Mouse (Mus musculus) kidney, adult 2 months (tissue): Measurements from ENCODE around the gene Taldo1. TPM values are rescaled to one million over a fixed set of nuclear protein-coding genes. Genes with fewer than 3 reads are reported as not detected.
"Not testable (repeated sequence)": the region's sequence is repeated elsewhere in the genome, so short reads cannot be mapped to it uniquely, and the experiment has no call there.

Source experiments
- DNase-seq: peaks from one replicate; pipeline ENCODE4 v3.0.0; 2021
- H3K27ac ChIP-seq: fragments of 200-500 bp; 2 replicates; pipeline ENCODE4 v1.5.1; 2012; ENCODE audit warnings: low read depth, low read length, control low read depth, inconsistent platforms; ENCODE audit not compliant: insufficient read depth
- H3K27me3 ChIP-seq: fragments of 200-500 bp; replicated peaks from 2 replicates; pipeline ENCODE4 v1.6.1; 2012; ENCODE audit warnings: mild to moderate bottlenecking, moderate library complexity, low read length, inconsistent platforms; ENCODE audit not compliant: control insufficient read depth, insufficient read depth
- H3K36me3 ChIP-seq: fragments of 200-500 bp; 2 replicates; pipeline ENCODE4 v1.6.1; 2012; ENCODE audit warnings: mild to moderate bottlenecking, moderate library complexity, low read length, inconsistent platforms; ENCODE audit not compliant: control insufficient read depth, insufficient read depth
- H3K4me1 ChIP-seq: fragments of 200-500 bp; 2 replicates; pipeline ENCODE4 v1.6.1; 2011; ENCODE audit warnings: low read length; ENCODE audit not compliant: control insufficient read depth, insufficient read depth
- H3K4me3 ChIP-seq: fragments of 200-500 bp; 2 replicates; pipeline ENCODE4 v1.5.1; 2011; ENCODE audit warnings: mild to moderate bottlenecking, low read depth, low read length, control low read depth; ENCODE audit not compliant: insufficient read depth
- CTCF ChIP-seq: fragments of 200-500 bp; conservative IDR thresholded peaks from 2 replicates; pipeline ENCODE4 v1.5.1; 2011; ENCODE audit warnings: low read depth, mild to moderate bottlenecking, control low read depth, low read length, moderate library complexity, mixed read lengths; ENCODE audit not compliant: insufficient read depth, insufficient read length
- POLR2A ChIP-seq: fragments of 200-500 bp; IDR thresholded peaks from one replicate; pipeline ENCODE4 v1.6.1; 2011; ENCODE audit warnings: low read depth, low read length, control low read depth
- WGBS: fragments of 180-500 bp; shearing (Covaris S2); methylation state at CpG from one replicate; pipeline ENCODE4 v1.1.7; 2018; 5-methylcytosine and 5-hydroxymethylcytosine counted together
- polyA plus RNA-seq: library from polyadenylated mRNA; depleted of rRNA; stranded (reverse); fragments of >200 nt; gene quantifications from 2 replicates; pipeline ENCODE4 v1.2.3, GENCODE M21; 2012; rRNA removed

Gene Taldo1
- polyA plus RNA-seq, 1 experiment, result 366 TPM

- Histone ChIP-seq H3K27ac (no peak overlapping the region), H3K27me3 (no peaks in the 10 kb centered on the region), H3K36me3 (no peaks in the 10 kb centered on the region), H3K4me3 (no peak overlapping the region), H3K4me1 (peaks cover 11% of the 10 kb centered on the region)
- WGBS, result 92% methylated on average over 13 of the region's 13 CpGs
- DNase-seq, result no peak
- TF ChIP-seq POLR2A (no peak), CTCF (no peak)
Observed at GRCm38 (mm10) chr7:141442199-141442598, 50.2 kb downstream of the Taldo1 start.

GRCm38 (mm10) chr7:141443081-141443821 lies 51.3 kb downstream of the Taldo1 start:
- peaks cover 11% of the 10 kb centered on the region for H3K4me1 ChIP-seq
- WGBS, result 14% methylated on average over 12 of the region's 12 CpGs
- no peak overlapping the region for H3K27ac ChIP-seq
- H3K36me3 ChIP-seq, result no peaks in the 10 kb centered on the region
- H3K4me3 ChIP-seq, result peak overlapping the region; percentile 52
- DNase-seq, result peak; percentile 50
- H3K27me3 ChIP-seq, result no peaks in the 10 kb centered on the region
- TF ChIP-seq CTCF (no peak), POLR2A (no peak)

- TF ChIP-seq POLR2A (no peak), CTCF (no peak)
- DNase-seq, result peak; percentile 80
- 0 out of 2 replicates have a peak within 1 kb of the TSS, but pooled peaks have one; percentile 41 for H3K27ac ChIP-seq
- under 1% methylated on average over 25 of the region's 25 CpGs for WGBS
- no peaks in the 10 kb centered on the region for H3K27me3 ChIP-seq
- peak within 1 kb of the TSS; percentile 52 for H3K4me3 ChIP-seq
- H3K36me3 ChIP-seq, result peaks cover 2% of the 10 kb centered on the region; the same call in 1 of the 2 replicates
- H3K4me1 ChIP-seq, result peaks cover 15% of the 10 kb centered on the region
Observed at GRCm38 (mm10) chr7:141443828-141444237, 51.8 kb downstream of the Taldo1 start, which contains the start of gene Pidd1. Gene Pidd1, minus strand, starts transcription at chr7:141444025.

GRCm38 (mm10) chr7:141446374-141446773 lies 54.4 kb downstream of the Taldo1 start:
- H3K4me3 ChIP-seq, result not testable (repeated sequence)

GRCm38 (mm10) chr7:141447110-141447991 lies 55.4 kb downstream of the Taldo1 start, which contains the start of gene Rplp2:
Gene Rplp2, plus strand, starts transcription at chr7:141447370.
- peak within 1 kb of the TSS; percentile 78 for H3K4me3 ChIP-seq
- TF ChIP-seq CTCF, result no peak
- TF ChIP-seq POLR2A, result peak; percentile 91
- no peaks in the 10 kb centered on the region for H3K27me3 ChIP-seq
- peaks cover 2% of the 10 kb centered on the region; the same call in 1 of the 2 replicates for H3K36me3 ChIP-seq
- H3K27ac ChIP-seq, result peak within 1 kb of the TSS; percentile 99
- under 1% methylated on average over 63 of the region's 63 CpGs for WGBS
- peak; percentile 96 for DNase-seq
- peaks cover 10% of the 10 kb centered on the region for H3K4me1 ChIP-seq

More at GRCm38 (mm10) chr7:141446374-141446773, 54.4 kb downstream of the Taldo1 start:
- not testable (repeated sequence) for DNase-seq, H3K27me3 ChIP-seq, H3K36me3 ChIP-seq, H3K27ac ChIP-seq
- H3K4me1 ChIP-seq, result peaks cover 10% of the 10 kb centered on the region
- 68% methylated on average over 3 of the region's 3 CpGs for WGBS

GRCm38 (mm10) chr7:141451928-141452327 lies 59.9 kb downstream of the Taldo1 start:
- H3K27me3 ChIP-seq, result no peaks in the 10 kb centered on the region
- peaks cover 2% of the 10 kb centered on the region; the same call in 1 of the 2 replicates for H3K36me3 ChIP-seq
- H3K4me3 ChIP-seq, result no peak overlapping the region
- DNase-seq, result no peak
- H3K27ac ChIP-seq, result no peak overlapping the region
- TF ChIP-seq POLR2A (no peak), CTCF (no peak)
- H3K4me1 ChIP-seq, result peaks cover 14% of the 10 kb centered on the region

Other genes with a start within 250 kb of the Taldo1 start
- gene Rnh1, start 219.3 kb upstream of the Taldo1 start, polyA plus RNA-seq, result 159 and 190 TPM in 2 replicates
- gene Hras, start 198.2 kb upstream of the Taldo1 start, polyA plus RNA-seq, result 93.5 and 96.0 TPM in 2 replicates
- gene Lrrc56, start 198.0 kb upstream of the Taldo1 start, polyA plus RNA-seq, result 9.6 and 13.5 TPM in 2 replicates
- 5.7 and 6.0 TPM in 2 replicates for gene Lmntd2, start 178.1 kb upstream of the Taldo1 start, polyA plus RNA-seq
- 59.1 and 72.2 TPM in 2 replicates for gene Rassf7, start 176.3 kb upstream of the Taldo1 start, polyA plus RNA-seq
- gene Phrf1, start 163.4 kb upstream of the Taldo1 start, polyA plus RNA-seq, result 15.8 and 19.1 TPM in 2 replicates
- 51.6 and 57.5 TPM in 2 replicates for gene Irf7, start 125.7 kb upstream of the Taldo1 start, polyA plus RNA-seq
- 129 and 145 TPM in 2 replicates for gene Cdhr5, start 115.4 kb upstream of the Taldo1 start, polyA plus RNA-seq
- 2.0 and 2.7 TPM in 2 replicates for gene Sct, start 113.1 kb upstream of the Taldo1 start, polyA plus RNA-seq
- gene Drd4, start 100.2 kb upstream of the Taldo1 start, polyA plus RNA-seq, result 0.03 TPM in 1 of 2 replicates, not detected in the other
- gene Deaf1, start 64.5 kb upstream of the Taldo1 start, polyA plus RNA-seq, result 25.4 and 26.8 TPM in 2 replicates
- gene Tmem80, start 64.5 kb upstream of the Taldo1 start, polyA plus RNA-seq, result 53.7 and 61.4 TPM in 2 replicates
- gene Eps8l2, start 53.3 kb upstream of the Taldo1 start, polyA plus RNA-seq, result 245 and 297 TPM in 2 replicates
- 51.7 and 58.4 TPM in 2 replicates for gene Gatd1, start 21.9 kb downstream of the Taldo1 start, polyA plus RNA-seq
- gene Cend1, start 37.3 kb downstream of the Taldo1 start, polyA plus RNA-seq, result 0.98 and 1.3 TPM in 2 replicates
- 45.5 and 51.0 TPM in 2 replicates for gene Slc25a22, start 45.7 kb downstream of the Taldo1 start, polyA plus RNA-seq
- gene Pidd1, start 51.8 kb downstream of the Taldo1 start, polyA plus RNA-seq, result 4.5 and 5.2 TPM in 2 replicates
- gene Rplp2, start 55.2 kb downstream of the Taldo1 start, polyA plus RNA-seq, result 423 and 734 TPM in 2 replicates
- 350 and 353 TPM in 2 replicates for gene Pnpla2, start 63.0 kb downstream of the Taldo1 start, polyA plus RNA-seq
- 15.3 and 22.2 TPM in 2 replicates for gene Cracr2b, start 68.9 kb downstream of the Taldo1 start, polyA plus RNA-seq
- gene Cd151, start 75.2 kb downstream of the Taldo1 start, polyA plus RNA-seq, result 274 and 343 TPM in 2 replicates
- 67.3 and 70.9 TPM in 2 replicates for gene Polr2l, start 82.9 kb downstream of the Taldo1 start, polyA plus RNA-seq
- gene Tspan4, start 83.0 kb downstream of the Taldo1 start, polyA plus RNA-seq, result 143 and 162 TPM in 2 replicates
- 34.4 and 35.6 TPM in 2 replicates for gene Chid1, start 147.7 kb downstream of the Taldo1 start, polyA plus RNA-seq
- gene Ap2a2, start 170.0 kb downstream of the Taldo1 start, polyA plus RNA-seq, result 94.8 and 95.4 TPM in 2 replicates